Mouse (Mus musculus) gastrocnemius, postnatal 36 days (tissue): ENCODE data around the gene Fam222b. TPM values are rescaled to one million over a fixed set of nuclear protein-coding genes. Genes with fewer than 3 reads are reported as not detected.
A peak's percentile ranks its signal among the peaks of the same experiment; 100 is the strongest.

Source experiments
- DNase-seq, 2 experiments: peaks; one replicate each; pipeline ENCODE4 v3.0.0; 2022
- intact Hi-C: fragments of 180-260 bp; cut with DNase I; formaldehyde crosslinking; loops from one replicate; pipeline ENCODE4 v1.15.1; 2025
- total RNA-seq, 2 experiments: library from RNA; stranded (reverse); gene quantifications; 2 replicates each; pipeline ENCODE4 v1.2.3; 2021

Gene Fam222b
- total RNA-seq, 2 experiments from 2014 or later: 6.0 to 6.1 TPM

GRCm38 (mm10) chr11:78086925-78087479 lies 7.5 kb upstream of the Fam222b start:
- intact Hi-C loops: no loop called here
- DNase-seq: no peak

- no peak for DNase-seq
- intact Hi-C loops: no loop called here
Observed at GRCm38 (mm10) chr11:78087756-78088281, 6.6 kb upstream of the Fam222b start.

GRCm38 (mm10) chr11:78094137-78094503 lies 340 bp upstream of the Fam222b start:
- no peak for DNase-seq
- intact Hi-C loops: no loop called here

GRCm38 (mm10) chr11:78095144-78095516 lies 670 bp downstream of the Fam222b start:
- intact Hi-C loops: loop anchor here (5.0 kb wide), 1 partner anchor 62 kb away; no protein-coding TSS in a partner anchor

GRCm38 (mm10) chr11:78097077-78097476 lies 2.6 kb downstream of the Fam222b start:
- intact Hi-C loops: loop anchor here (5.0 kb wide), 1 partner anchor 60 kb away; no protein-coding TSS in a partner anchor

More at GRCm38 (mm10) chr11:78095144-78095516, 670 bp downstream of the Fam222b start:
- no peak for DNase-seq

GRCm38 (mm10) chr11:78100746-78101145 lies 6.3 kb downstream of the Fam222b start:
- no peak for DNase-seq
- intact Hi-C loops: no loop called here

More at GRCm38 (mm10) chr11:78097077-78097476, 2.6 kb downstream of the Fam222b start:
- DNase-seq: no peak

- intact Hi-C loops: no loop called here
- no peak for DNase-seq
Observed at GRCm38 (mm10) chr11:78102142-78102541, 7.7 kb downstream of the Fam222b start.

GRCm38 (mm10) chr11:78102958-78103747 lies 8.7 kb downstream of the Fam222b start:
- intact Hi-C loops: no loop called here
- no peak for DNase-seq

- intact Hi-C loops: no loop called here
- no peak for DNase-seq
Observed at GRCm38 (mm10) chr11:78104501-78104900, 10.0 kb downstream of the Fam222b start.

- intact Hi-C loops: no loop called here
- DNase-seq: no peak
Observed at GRCm38 (mm10) chr11:78113616-78114015, 19.2 kb downstream of the Fam222b start.

- intact Hi-C loops: no loop called here
- DNase-seq: no peak
Observed at GRCm38 (mm10) chr11:78114676-78115366, 20.4 kb downstream of the Fam222b start.

- peak; percentile 85 to 91 for DNase-seq
- intact Hi-C loops: no loop called here
Observed at GRCm38 (mm10) chr11:78115367-78116145, 21.1 kb downstream of the Fam222b start.

GRCm38 (mm10) chr11:78116146-78116410 lies 21.6 kb downstream of the Fam222b start:
- intact Hi-C loops: no loop called here
- DNase-seq: no peak

GRCm38 (mm10) chr11:78118467-78118866 lies 24.0 kb downstream of the Fam222b start:
- no peak for DNase-seq
- intact Hi-C loops: no loop called here

- intact Hi-C loops: no loop called here
- DNase-seq: no peak
Observed at GRCm38 (mm10) chr11:78119898-78120297, 25.4 kb downstream of the Fam222b start.

GRCm38 (mm10) chr11:78121176-78121575 lies 26.7 kb downstream of the Fam222b start:
- DNase-seq: no peak

GRCm38 (mm10) chr11:78122815-78123214 lies 28.4 kb downstream of the Fam222b start:
- no peak for DNase-seq
- intact Hi-C loops: no loop called here

More at GRCm38 (mm10) chr11:78121176-78121575, 26.7 kb downstream of the Fam222b start:
- intact Hi-C loops: no loop called here

GRCm38 (mm10) chr11:78123782-78124181 lies 29.3 kb downstream of the Fam222b start:
- DNase-seq: no peak
- intact Hi-C loops: no loop called here

GRCm38 (mm10) chr11:78125691-78126090 lies 31.2 kb downstream of the Fam222b start:
- no peak for DNase-seq
- intact Hi-C loops: loop anchor here (5.0 kb wide), 1 partner anchor 43 kb away; the partner anchor contains the start of gene Eral1

- intact Hi-C loops: loop anchor here (5.0 kb wide), 1 partner anchor 44 kb away; the partner anchor contains the start of gene Eral1
- DNase-seq: no peak
Observed at GRCm38 (mm10) chr11:78126739-78127138, 32.3 kb downstream of the Fam222b start.
